Mouse (Mus musculus) C2C12 (cell line): ENCODE measurements around the gene Tenm4. TPM values are rescaled to one million over a fixed set of nuclear protein-coding genes. Genes with fewer than 3 reads are reported as not detected.

Experiments used
- H3K27me3 ChIP-seq: one replicate; pipeline ENCODE4 v1.6.1; 2011; ENCODE audit not compliant: control insufficient read depth, insufficient read depth, insufficient read length
- H3K36me3 ChIP-seq: one replicate; pipeline ENCODE4 v1.6.1; 2011; ENCODE audit not compliant: control insufficient read depth, insufficient read depth
- H3K4me3 ChIP-seq: one replicate; pipeline ENCODE4 v1.5.1; 2011; ENCODE audit warnings: mild to moderate bottlenecking, control low read depth; ENCODE audit not compliant: poor library complexity, insufficient read depth, severe bottlenecking
- H3K79me2 ChIP-seq: one replicate; pipeline ENCODE4 v1.6.1; 2011; ENCODE audit not compliant: control insufficient read depth, insufficient read depth
- H3K79me3 ChIP-seq: one replicate; pipeline ENCODE4 v1.6.1; 2011; ENCODE audit warnings: low read depth, control low read depth
- H3ac ChIP-seq: one replicate; pipeline ENCODE3; 2011; ENCODE audit warnings: low read depth; ENCODE audit not compliant: control insufficient read depth, insufficient read length
- CEBPB ChIP-seq: IDR thresholded peaks from one replicate; pipeline ENCODE4 v1.6.1; 2011; ENCODE audit warnings: low read depth, mild to moderate bottlenecking, control low read depth, moderate library complexity
- CTCF ChIP-seq: IDR thresholded peaks from one replicate; pipeline ENCODE4 v1.5.1; 2011; ENCODE audit not compliant: control insufficient read depth, insufficient read depth, insufficient read length
- FOSL1 ChIP-seq: IDR thresholded peaks from one replicate; pipeline ENCODE4 v1.8.0; 2011; ENCODE audit warnings: mild to moderate bottlenecking, low read length; ENCODE audit not compliant: poor library complexity, insufficient read depth, severe bottlenecking
- MAX ChIP-seq: IDR thresholded peaks from one replicate; pipeline ENCODE4 v1.6.1; 2011; ENCODE audit warnings: mild to moderate bottlenecking, control low read depth
- MYOD1 ChIP-seq: IDR thresholded peaks from one replicate; pipeline ENCODE4 v1.6.1; 2011; ENCODE audit warnings: low read depth; ENCODE audit not compliant: control insufficient read depth, insufficient read length
- MYOG ChIP-seq: IDR thresholded peaks from one replicate; pipeline ENCODE4 v1.6.1; 2011; ENCODE audit not compliant: control insufficient read depth, insufficient read length; ENCODE audit errors: extremely low read depth
- USF1 ChIP-seq: IDR thresholded peaks from one replicate; pipeline ENCODE4 v1.6.1; 2011; ENCODE audit warnings: low read depth, mild to moderate bottlenecking, control low read depth, moderate library complexity
- polyA plus RNA-seq: library from polyadenylated mRNA; unstranded; fragments of >200 nt; fragmentation: generic; extraction: Trizol; gene quantifications from one replicate; pipeline ENCODE4 v1.2.1, GENCODE M21; 2012; ENCODE audit warnings: missing spikeins

Gene Tenm4
- polyA plus RNA-seq, 1 experiment: 0.71 TPM

DNA sequence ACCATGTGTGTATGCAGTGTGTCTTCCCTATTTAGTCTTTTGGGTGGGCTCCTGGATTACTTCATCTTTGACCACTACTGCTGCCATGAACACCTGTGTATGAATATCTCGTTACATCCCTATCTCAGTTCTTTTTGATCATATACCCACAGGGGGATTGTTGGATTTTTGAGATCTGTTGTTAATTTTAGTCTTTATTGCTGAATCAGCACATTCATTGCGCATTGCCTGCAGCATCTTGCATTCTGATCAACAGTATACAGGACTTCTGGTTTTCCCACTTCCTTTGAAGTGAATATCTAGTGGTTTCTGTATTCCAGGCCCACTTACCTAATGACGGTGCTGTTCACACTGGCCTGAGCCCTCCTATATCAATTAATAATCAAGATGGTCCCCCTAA, 295.7 kb downstream of the Tenm4 start:
- no peak overlapping the region for H3K4me3 ChIP-seq
- no peaks in the 10 kb centered on the region for H3K79me2 ChIP-seq
- H3ac ChIP-seq: no peak overlapping the region
- H3K79me3 ChIP-seq: no peaks in the 10 kb centered on the region
- H3K27me3 ChIP-seq: no peaks in the 10 kb centered on the region
- TF ChIP-seq FOSL1 (no peak), CEBPB (no peak), MYOG (no peak), MYOD1 (no peak)
- no peaks in the 10 kb centered on the region for H3K36me3 ChIP-seq

DNA sequence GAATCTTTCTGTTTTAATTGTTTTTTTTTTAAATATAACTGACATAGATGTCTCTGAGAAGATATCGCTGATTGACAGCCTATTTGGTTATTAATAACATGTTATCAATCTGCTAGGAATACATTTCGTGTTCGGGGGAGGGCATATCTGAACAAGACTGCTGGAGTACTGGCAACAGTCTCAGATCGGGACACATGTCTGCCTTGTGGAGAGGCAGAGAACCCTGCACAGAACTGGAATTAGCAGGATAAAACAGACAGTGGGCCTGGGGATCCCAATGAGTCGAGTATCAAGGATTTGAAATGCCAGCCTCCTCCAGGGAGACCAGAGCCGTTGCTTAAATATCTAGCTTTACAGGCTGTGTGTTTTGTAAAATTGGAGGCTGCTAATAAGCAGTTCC, 299.8 kb downstream of the Tenm4 start:
- Histone ChIP-seq H3ac (no peak overlapping the region), H3K36me3 (no peaks in the 10 kb centered on the region)
- TF ChIP-seq MAX: no peak
- TF ChIP-seq MYOG: no peak
- no peak for TF ChIP-seq FOSL1
- no peak for TF ChIP-seq CTCF
- TF ChIP-seq USF1: no peak
- TF ChIP-seq MYOD1: no peak
- no peak for TF ChIP-seq CEBPB

DNA sequence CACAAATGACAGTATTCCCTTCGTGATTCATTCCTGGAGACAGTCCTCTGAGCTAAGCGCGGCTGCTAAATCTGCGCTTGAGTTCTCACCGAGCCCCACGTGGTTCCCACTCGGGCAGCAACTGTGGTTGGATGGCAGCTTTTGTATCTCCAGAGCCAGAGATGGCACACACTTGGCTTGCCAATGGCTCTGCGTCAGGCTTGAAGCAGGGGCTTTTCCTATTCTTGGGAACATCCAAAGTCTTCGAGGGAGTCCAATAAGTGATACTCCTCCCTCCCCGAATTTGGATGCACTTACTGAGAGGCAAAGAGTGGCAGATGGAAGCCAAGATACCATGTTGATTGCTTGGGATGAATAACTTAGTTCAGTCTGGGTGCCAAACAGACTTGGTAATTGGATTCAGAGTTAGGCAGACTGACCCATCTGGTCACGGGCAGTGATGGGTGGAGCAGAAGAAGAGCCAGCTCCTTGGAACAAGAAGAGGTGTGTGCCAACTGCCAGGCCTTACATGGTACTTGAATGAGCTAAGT, 303.6 kb downstream of the Tenm4 start:
- no peak for TF ChIP-seq FOSL1
- no peak for TF ChIP-seq MYOD1
- no peak for TF ChIP-seq CEBPB
- no peak for TF ChIP-seq MAX
- TF ChIP-seq USF1: no peak
- TF ChIP-seq CTCF: no peak
- no peak for TF ChIP-seq MYOG
- no peaks in the 10 kb centered on the region for H3K27me3 ChIP-seq
- H3K79me3 ChIP-seq: no peaks in the 10 kb centered on the region
- H3K36me3 ChIP-seq: no peaks in the 10 kb centered on the region
- H3ac ChIP-seq: no peak overlapping the region
- H3K79me2 ChIP-seq: no peaks in the 10 kb centered on the region
- no peak overlapping the region for H3K4me3 ChIP-seq

More for the DNA sequence above, 299.8 kb downstream of the Tenm4 start:
- Histone ChIP-seq H3K4me3 (no peak overlapping the region), H3K79me3 (no peaks in the 10 kb centered on the region), H3K79me2 (no peaks in the 10 kb centered on the region), H3K27me3 (no peaks in the 10 kb centered on the region)

DNA sequence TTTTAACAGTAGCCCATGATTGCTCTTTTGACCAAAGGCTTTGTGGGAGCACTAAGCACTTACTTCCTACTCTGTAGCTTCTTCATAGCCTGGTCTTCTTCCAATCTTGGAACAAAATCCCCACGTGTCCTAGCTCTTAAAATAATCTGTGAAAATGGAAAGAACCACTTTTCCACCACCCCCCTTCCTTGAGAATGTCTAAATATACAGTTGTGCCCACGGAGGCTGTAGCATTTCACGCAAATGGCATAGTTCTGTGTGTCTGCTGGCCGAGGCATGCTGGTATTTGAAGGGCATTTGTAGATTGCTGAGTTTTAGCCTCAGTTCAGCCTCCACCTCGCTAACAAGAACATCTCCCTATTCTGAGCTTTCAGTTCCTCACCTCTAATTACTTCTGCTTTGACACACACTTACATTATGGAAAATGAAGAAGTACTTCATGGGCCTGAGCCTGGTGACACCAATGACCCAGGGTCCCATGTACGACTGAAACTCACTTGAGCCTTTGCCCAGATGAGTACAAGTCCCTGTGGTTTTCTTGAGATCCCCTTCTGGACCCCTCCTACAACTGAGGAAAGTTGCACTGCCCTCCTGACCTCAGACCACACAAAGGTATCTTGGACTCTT, 306.1 kb downstream of the Tenm4 start:
- Histone ChIP-seq H3K79me2 (no peaks in the 10 kb centered on the region), H3K27me3 (no peaks in the 10 kb centered on the region), H3K79me3 (no peaks in the 10 kb centered on the region), H3ac (no peak overlapping the region), H3K4me3 (no peak overlapping the region), H3K36me3 (no peaks in the 10 kb centered on the region)
- TF ChIP-seq USF1 (no peak), MYOD1 (no peak)

DNA sequence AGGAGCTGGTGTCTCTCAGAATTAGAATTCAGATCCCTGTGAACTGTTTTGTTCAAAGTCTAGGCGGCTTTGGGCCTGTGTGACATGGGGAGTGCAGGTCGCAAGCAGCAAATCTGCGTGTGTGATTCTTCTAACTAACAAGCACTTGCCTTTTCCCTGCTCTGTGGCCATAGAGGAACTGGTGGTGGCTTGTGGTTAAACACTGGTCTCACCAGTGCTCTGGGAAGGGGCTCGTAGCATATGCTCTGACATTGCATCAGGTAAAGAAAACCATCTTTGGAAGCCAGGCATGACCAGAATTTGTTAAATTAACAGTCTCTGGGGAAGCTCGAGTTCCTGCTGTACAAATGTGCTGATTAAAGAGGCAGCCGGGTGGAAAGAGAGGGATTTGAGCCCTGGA, 308.1 kb downstream of the Tenm4 start:
- no peaks in the 10 kb centered on the region for H3K36me3 ChIP-seq
- no peak overlapping the region for H3K4me3 ChIP-seq
- no peaks in the 10 kb centered on the region for H3K27me3 ChIP-seq
- no peak overlapping the region for H3ac ChIP-seq
- TF ChIP-seq USF1 (no peak), CEBPB (no peak), CTCF (no peak), MYOG (no peak), MAX (no peak), FOSL1 (no peak), MYOD1 (no peak)
- H3K79me3 ChIP-seq: no peaks in the 10 kb centered on the region
- H3K79me2 ChIP-seq: no peaks in the 10 kb centered on the region

DNA sequence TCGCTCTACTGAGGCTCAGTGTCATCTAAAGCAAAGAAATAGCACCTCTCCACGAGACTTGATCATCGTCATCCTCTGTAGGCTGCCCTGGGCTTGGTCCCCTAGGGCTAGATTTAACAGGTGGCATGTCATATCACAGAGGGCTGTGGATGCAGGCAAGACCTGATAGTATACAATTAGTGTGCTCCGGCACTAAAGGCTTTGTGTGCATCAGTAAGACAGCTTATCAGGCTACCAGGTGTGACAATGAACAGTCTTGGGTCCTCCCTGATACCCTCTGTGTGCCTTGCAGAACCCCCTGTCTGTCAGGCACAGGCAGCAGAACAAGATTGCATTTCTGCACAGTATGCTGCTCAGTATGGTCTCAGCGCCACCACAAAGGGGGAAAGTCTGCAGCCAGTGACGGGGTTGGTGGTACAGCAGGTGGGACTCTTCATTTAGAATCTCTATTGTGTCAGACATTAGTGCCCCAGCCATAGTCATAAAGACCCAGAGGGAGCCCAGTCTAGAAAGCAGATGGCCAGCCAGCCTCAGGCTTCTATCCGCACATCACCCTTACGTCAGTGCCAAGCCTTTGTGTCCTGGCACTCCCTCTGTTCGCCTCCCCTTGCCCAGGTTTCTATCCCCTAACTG, 309.4 kb downstream of the Tenm4 start:
- TF ChIP-seq MYOD1: no peak
- no peak for TF ChIP-seq MAX
- no peak for TF ChIP-seq FOSL1
- no peak for TF ChIP-seq CTCF
- TF ChIP-seq MYOG: no peak
- TF ChIP-seq USF1: no peak
- no peak for TF ChIP-seq CEBPB
- Histone ChIP-seq H3K27me3 (no peaks in the 10 kb centered on the region), H3K79me2 (no peaks in the 10 kb centered on the region)

More for the DNA sequence above, 309.4 kb downstream of the Tenm4 start:
- Histone ChIP-seq H3K4me3 (no peak overlapping the region), H3K79me3 (no peaks in the 10 kb centered on the region), H3K36me3 (no peaks in the 10 kb centered on the region), H3ac (no peak overlapping the region)
